Mouse (Mus musculus): Measurements from ENCODE around the gene Ppil4.

Ppil4 gene

GRCm38 (mm10) chr10:7824663-7825280 is 32.1 kb downstream of the Ppil4 start:
- DNase-seq (ENCODE audit: low spot score): no peak

GRCm38 (mm10) chr10:7825281-7825665 is 32.6 kb downstream of the Ppil4 start:
- no peak for DNase-seq (ENCODE audit: low spot score)

GRCm38 (mm10) chr10:7826106-7826505 is 33.4 kb downstream of the Ppil4 start:
- no peak for DNase-seq (ENCODE audit: low spot score)

- peak; percentile 39 for DNase-seq (ENCODE audit: low spot score)
These were observed 39.5 kb downstream of the Ppil4 start, which contains the start of gene Zc3h12d for GRCm38 (mm10) chr10:7832171-7832676. Gene Zc3h12d (plus strand): TSS chr10:7832470.

GRCm38 (mm10) chr10:7833377-7834165 is 40.9 kb downstream of the Ppil4 start:
- peak; percentile 4 for DNase-seq (ENCODE audit: low spot score)

- DNase-seq (ENCODE audit: low spot score): peak; percentile 14
These were observed 42.1 kb downstream of the Ppil4 start for GRCm38 (mm10) chr10:7834671-7835225.

- DNase-seq (ENCODE audit: low spot score): no peak
These were observed 44.2 kb downstream of the Ppil4 start for GRCm38 (mm10) chr10:7836902-7837301.

- no peak for DNase-seq (ENCODE audit: low spot score)
These were observed 44.8 kb downstream of the Ppil4 start for GRCm38 (mm10) chr10:7837446-7837845.

- no peak for DNase-seq (ENCODE audit: low spot score)
These were observed 45.3 kb downstream of the Ppil4 start for GRCm38 (mm10) chr10:7838036-7838435.

- no peak for DNase-seq (ENCODE audit: low spot score)
These were observed 46.3 kb downstream of the Ppil4 start for GRCm38 (mm10) chr10:7838874-7839421.

- peak; percentile 53 for DNase-seq (ENCODE audit: low spot score)
These were observed 47.1 kb downstream of the Ppil4 start for GRCm38 (mm10) chr10:7839551-7840352.

GRCm38 (mm10) chr10:7840353-7840733 is 47.7 kb downstream of the Ppil4 start:
- no peak for DNase-seq (ENCODE audit: low spot score)

- no peak for DNase-seq (ENCODE audit: low spot score)
These were observed 48.1 kb downstream of the Ppil4 start for GRCm38 (mm10) chr10:7840785-7841184.

- DNase-seq (ENCODE audit: low spot score): peak; percentile 5
These were observed 48.9 kb downstream of the Ppil4 start for GRCm38 (mm10) chr10:7841571-7842080.

GRCm38 (mm10) chr10:7843181-7843580 is 50.5 kb downstream of the Ppil4 start:
- DNase-seq (ENCODE audit: low spot score): no peak

- no peak for DNase-seq (ENCODE audit: low spot score)
These were observed 51.5 kb downstream of the Ppil4 start for GRCm38 (mm10) chr10:7844161-7844560.

GRCm38 (mm10) chr10:7845136-7845535 is 52.4 kb downstream of the Ppil4 start:
- DNase-seq (ENCODE audit: low spot score): no peak

GRCm38 (mm10) chr10:7845991-7846390 is 53.3 kb downstream of the Ppil4 start:
- no peak for DNase-seq (ENCODE audit: low spot score)

GRCm38 (mm10) chr10:7847166-7847605 is 54.5 kb downstream of the Ppil4 start:
- DNase-seq (ENCODE audit: low spot score): peak; percentile 7

- DNase-seq (ENCODE audit: low spot score): no peak
These were observed 59.2 kb downstream of the Ppil4 start for GRCm38 (mm10) chr10:7851891-7852290.

GRCm38 (mm10) chr10:7860494-7860893 is 67.8 kb downstream of the Ppil4 start:
- no peak for DNase-seq (ENCODE audit: low spot score)
